Mouse (Mus musculus): ENCODE data around the gene Gstp2.

DNA sequence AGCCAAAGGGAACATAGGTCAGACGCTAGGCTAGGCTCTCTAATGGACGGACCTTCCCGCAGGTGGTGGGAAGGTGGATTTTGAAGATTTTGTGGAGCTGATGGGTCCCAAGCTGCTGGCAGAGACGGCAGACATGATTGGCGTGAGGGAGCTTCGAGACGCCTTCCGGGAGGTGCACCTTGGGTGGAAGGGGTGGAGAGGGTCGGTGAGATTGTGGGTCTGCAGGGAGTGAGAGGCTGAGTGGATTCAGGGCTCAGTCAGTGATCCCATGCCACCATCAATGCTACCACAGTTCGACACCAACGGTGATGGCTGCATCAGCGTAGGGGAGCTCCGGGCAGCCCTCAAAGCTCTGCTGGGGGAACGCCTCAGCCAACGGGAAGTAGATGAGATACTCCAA lies 40.3 kb upstream of the Gstp2 start:
- TF ChIP-seq CTCF (IDR thresholded peaks at IDR 0.05; ENCODE audit: low read depth, low read length) (no peak), POLR2A (IDR thresholded peaks at IDR 0.05; ENCODE audit: insufficient read depth, low read length) (no peak), EP300 (IDR thresholded peaks at IDR 0.05; ENCODE audit: insufficient read depth, low read depth, low read length) (no peak)
